Mouse (Mus musculus) ES-E14 (cell line): ENCODE results near the gene Pfkm. TPM values are rescaled to one million over a fixed set of nuclear protein-coding genes. Genes with fewer than 3 reads are reported as not detected.

Source experiments
- DNase-seq: peaks from one replicate; pipeline ENCODE4 v3.0.0-alpha.2; 2013; ENCODE audit warnings: low read depth, low spot score
- H3K27ac ChIP-seq: 2 replicates; pipeline ENCODE4 v1.5.1; 2012; ENCODE audit warnings: low read depth, mild to moderate bottlenecking, low read length, moderate library complexity, mixed read lengths; ENCODE audit not compliant: poor library complexity, insufficient read depth, severe bottlenecking
- H3K36me3 ChIP-seq: 2 replicates; pipeline ENCODE4 v1.6.1; 2012; ENCODE audit warnings: mild to moderate bottlenecking, low read length, moderate library complexity, mixed read lengths; ENCODE audit not compliant: control insufficient read depth, poor library complexity, insufficient read depth, severe bottlenecking
- H3K4me1 ChIP-seq, 2 experiments: fragments of 150-350 bp in 1 of 2; sonication (generic) in 1 of 2; 2 replicates each; pipeline ENCODE4 v1.6.1; 2012; ENCODE audit warnings: low read length in 2 of 2, mild to moderate bottlenecking in 1 of 2, mixed read lengths in 1 of 2; ENCODE audit not compliant: control insufficient read depth in 2 of 2, insufficient read depth in 2 of 2, poor library complexity in 1 of 2
- H3K4me3 ChIP-seq, 2 experiments: fragments of 150-350 bp in 1 of 2; sonication (generic) in 1 of 2; 2 replicates each; pipeline ENCODE4 v1.5.1; 2012; ENCODE audit warnings: low read length in 2 of 2, low read depth in 1 of 2, mild to moderate bottlenecking in 1 of 2, mixed read lengths in 1 of 2; ENCODE audit not compliant: insufficient read depth in 1 of 2, poor library complexity in 1 of 2, severe bottlenecking in 1 of 2
- H3K9ac ChIP-seq: 2 replicates; pipeline ENCODE4 v1.6.1; 2012; ENCODE audit warnings: low read depth, mild to moderate bottlenecking, low read length, mixed read lengths; ENCODE audit not compliant: poor library complexity, insufficient read depth, severe bottlenecking
- H3K9me3 ChIP-seq: fragments of 150-350 bp; sonication (generic); 2 replicates; pipeline ENCODE4 v1.6.1; 2012; ENCODE audit warnings: low read depth, mild to moderate bottlenecking, low read length; ENCODE audit not compliant: control insufficient read depth, insufficient read depth
- CHD2 ChIP-seq: IDR thresholded peaks from 2 replicates; pipeline ENCODE4 v1.6.1; 2014; ENCODE audit warnings: mild to moderate bottlenecking, low read depth, low read length, inconsistent platforms
- HCFC1 ChIP-seq: IDR thresholded peaks from 2 replicates; pipeline ENCODE4 v1.6.1; 2012; ENCODE audit warnings: low read length, inconsistent platforms, borderline replicate concordance; ENCODE audit not compliant: insufficient read depth
- MAFK ChIP-seq: IDR thresholded peaks from 2 replicates; pipeline ENCODE4 v1.6.1; 2014; ENCODE audit warnings: mild to moderate bottlenecking, low read depth, low read length, inconsistent platforms; ENCODE audit not compliant: insufficient read depth
- ZC3H11A ChIP-seq: IDR thresholded peaks from 2 replicates; pipeline ENCODE4 v1.6.1; 2012; ENCODE audit warnings: low read depth, mild to moderate bottlenecking, inconsistent platforms, low read length, borderline replicate concordance
- ZNF384 ChIP-seq: IDR thresholded peaks from 2 replicates; pipeline ENCODE4 v1.6.1; 2012; ENCODE audit warnings: low read depth, low read length, inconsistent platforms
- in situ Hi-C, 2 experiments: fragments of 600-800 bp; cut with MboI; formaldehyde crosslinking; loops; one replicate each; pipeline ENCODE4 v1.15.1; 2025; ENCODE audit warnings: low sequenced_read_pairs in 2 of 2, inconsistent platforms in 1 of 2; ENCODE audit not compliant: unreplicated experiment in 2 of 2
- total RNA-seq: library from RNA; depleted of rRNA; stranded (reverse); fragments of 300-350 nt; gene quantifications from 2 replicates; pipeline ENCODE4 v1.2.3, GENCODE M21; 2012; rRNA removed

Pfkm gene
- 18.3 and 18.5 TPM in 2 replicates for total RNA-seq

GRCm38 (mm10) chr15:98092372-98093120, at the start of gene Pfkm:
TSS of gene Pfkm (plus strand) at chr15:98092589.
- no peak for TF ChIP-seq ZC3H11A
- TF ChIP-seq CHD2, result no peak
- no peak for TF ChIP-seq MAFK
- no peak for TF ChIP-seq HCFC1
- TF ChIP-seq ZNF384, result no peak
- H3K36me3 ChIP-seq, result peaks cover 4% of the 10 kb centered on the region; the same call in 1 of the 2 replicates
- peak within 1 kb of the TSS; percentile 92 to 95 for H3K4me3 ChIP-seq
- peaks cover 0 to 3% of the 10 kb centered on the region in 2 experiments; a peak in 1 of 4 replicates for H3K4me1 ChIP-seq
- DNase-seq, result no peak
- peak within 1 kb of the TSS; percentile 87 for H3K27ac ChIP-seq
- peak within 1 kb of the TSS; percentile 95 for H3K9ac ChIP-seq
- in situ Hi-C loops, result no loop called here
- H3K9me3 ChIP-seq, result no peaks in the 10 kb centered on the region

- Histone ChIP-seq H3K4me3 (no peak overlapping the region), H3K36me3 (peaks cover 43% of the 10 kb centered on the region), H3K9me3 (no peaks in the 10 kb centered on the region), H3K27ac (no peak overlapping the region), H3K9ac (no peak overlapping the region), H3K4me1 (no peaks in the 10 kb centered on the region)
- no peak for TF ChIP-seq HCFC1
- TF ChIP-seq CHD2, result no peak
- TF ChIP-seq MAFK, result no peak
- no peak for TF ChIP-seq ZC3H11A
- no peak for DNase-seq
- in situ Hi-C loops, result no loop called here
Observed at GRCm38 (mm10) chr15:98043967-98044366, 48.4 kb upstream of the Pfkm start.

DNA sequence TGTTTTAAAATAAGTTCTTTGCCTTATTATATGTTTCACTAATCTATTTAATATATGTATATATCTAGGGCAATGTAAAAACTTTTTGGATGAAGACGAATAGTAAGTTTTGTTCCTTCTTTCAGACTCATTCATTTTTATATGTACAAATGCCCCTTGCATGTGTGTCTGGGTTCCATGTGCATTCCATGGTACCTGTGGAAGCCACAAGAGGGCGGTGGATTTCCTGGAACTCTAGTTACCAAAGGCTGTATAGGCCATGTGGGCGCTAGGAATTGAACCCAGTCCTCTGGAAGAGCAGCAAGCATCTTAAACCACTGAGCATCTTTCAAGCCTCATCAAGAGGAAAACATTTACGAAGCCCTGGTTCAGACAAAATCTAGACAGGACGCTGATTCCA, 48.0 kb upstream of the Pfkm start:
- no peak for DNase-seq
- H3K36me3 ChIP-seq, result peaks cover 43% of the 10 kb centered on the region
- no peak overlapping the region for H3K9ac ChIP-seq
- TF ChIP-seq CHD2 (no peak), MAFK (no peak), ZC3H11A (no peak), ZNF384 (no peak), HCFC1 (no peak)
- in situ Hi-C loops, result no loop called here
- H3K27ac ChIP-seq, result no peak overlapping the region
- H3K4me3 ChIP-seq, result no peak overlapping the region
- no peaks in the 10 kb centered on the region for H3K4me1 ChIP-seq
- H3K9me3 ChIP-seq, result no peaks in the 10 kb centered on the region

DNA sequence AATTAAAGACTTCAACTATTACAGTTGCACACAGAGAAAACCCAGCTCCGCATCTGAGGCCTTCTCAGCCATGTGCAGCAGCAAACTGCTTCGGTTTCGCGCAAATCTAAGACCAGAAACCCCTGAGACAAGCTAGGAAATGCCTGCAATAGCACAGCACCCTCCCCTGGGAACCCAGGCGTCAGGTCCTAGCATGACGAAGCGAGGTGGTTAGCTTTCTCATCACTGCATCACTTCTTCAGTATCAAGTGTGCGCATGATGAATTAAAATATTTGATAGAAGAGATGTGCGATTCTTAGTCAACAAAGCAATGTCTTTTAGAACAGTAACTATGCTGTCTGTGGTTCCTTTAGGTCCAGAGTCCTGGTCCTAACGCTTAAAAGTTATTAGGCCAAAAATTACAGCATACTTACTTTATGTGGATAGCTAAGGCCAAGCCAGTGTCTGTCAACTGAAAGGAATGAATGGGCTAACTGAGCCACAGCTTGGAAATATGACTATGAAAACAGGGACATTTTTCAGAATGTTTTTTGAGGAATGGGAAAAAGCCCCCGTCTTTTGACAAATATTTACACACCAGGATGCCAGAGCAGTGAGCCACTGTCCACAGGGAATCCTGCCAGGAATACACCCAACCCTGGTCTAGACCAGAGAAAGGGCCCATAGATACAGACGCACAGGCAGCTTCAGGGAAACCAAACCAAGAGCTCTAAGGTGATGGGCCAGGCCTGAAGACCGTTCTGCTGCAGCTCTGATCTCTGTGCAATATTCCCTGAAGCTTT, 43.3 kb upstream of the Pfkm start:
- peaks cover 49% of the 10 kb centered on the region for H3K36me3 ChIP-seq
- H3K27ac ChIP-seq, result no peak overlapping the region
- no peak overlapping the region for H3K4me3 ChIP-seq
- TF ChIP-seq CHD2, result no peak
- no peak for TF ChIP-seq HCFC1
- no peak for TF ChIP-seq ZNF384
- no peak for TF ChIP-seq MAFK
- no peaks in the 10 kb centered on the region for H3K9me3 ChIP-seq
- no peak for DNase-seq
- in situ Hi-C loops, result no loop called here
- no peak overlapping the region for H3K9ac ChIP-seq
- no peaks in the 10 kb centered on the region for H3K4me1 ChIP-seq
